Mouse (Mus musculus) embryonic facial prominence, embryonic 10.5 days (tissue): Measurements from ENCODE around the gene Wfdc6a. TPM values are rescaled to one million over a fixed set of nuclear protein-coding genes. Genes with fewer than 3 reads are reported as not detected.

Source experiments
- DNase-seq: peaks from one replicate; pipeline ENCODE4 v3.0.0-alpha.2; 2017; ENCODE audit warnings: low spot score
- H3K27ac ChIP-seq: fragments of 300-500 bp; sonication (generic); replicated peaks from 2 replicates; pipeline ENCODE4 v1.5.1; 2016; ENCODE audit warnings: mild to moderate bottlenecking
- H3K27me3 ChIP-seq: fragments of 300-500 bp; sonication (generic); replicated peaks from 2 replicates; pipeline ENCODE4 v1.6.1; 2016; ENCODE audit warnings: low read depth, mild to moderate bottlenecking; ENCODE audit not compliant: poor library complexity, severe bottlenecking
- H3K36me3 ChIP-seq: fragments of 300-500 bp; sonication (generic); replicated peaks from 2 replicates; pipeline ENCODE4 v1.6.1; 2016; ENCODE audit warnings: mild to moderate bottlenecking, moderate library complexity
- H3K4me1 ChIP-seq: fragments of 300-500 bp; sonication (generic); 2 replicates; pipeline ENCODE4 v1.6.1; 2016
- H3K4me3 ChIP-seq: fragments of 300-500 bp; sonication (generic); 2 replicates; pipeline ENCODE4 v1.5.1; 2016; ENCODE audit warnings: mild to moderate bottlenecking, moderate library complexity
- H3K9me3 ChIP-seq: fragments of 300-500 bp; sonication (generic); 2 replicates; pipeline ENCODE4 v1.6.1; 2016; ENCODE audit warnings: mild to moderate bottlenecking
- WGBS: fragments of 180-500 bp; shearing (Covaris S2); methylation state at CpG from one replicate; pipeline ENCODE4 v1.1.7; 2016; 5-methylcytosine and 5-hydroxymethylcytosine counted together
- polyA plus RNA-seq: library from polyadenylated mRNA; unstranded; fragments of >200 nt; fragmentation: Nextera tagmentation; extraction: Ambion mirVana; gene quantifications from 2 replicates; pipeline ENCODE4 v1.2.1, GENCODE M21; 2016

Gene Wfdc6a
- polyA plus RNA-seq, 1 experiment from 2014 or later: not detected

DNA sequence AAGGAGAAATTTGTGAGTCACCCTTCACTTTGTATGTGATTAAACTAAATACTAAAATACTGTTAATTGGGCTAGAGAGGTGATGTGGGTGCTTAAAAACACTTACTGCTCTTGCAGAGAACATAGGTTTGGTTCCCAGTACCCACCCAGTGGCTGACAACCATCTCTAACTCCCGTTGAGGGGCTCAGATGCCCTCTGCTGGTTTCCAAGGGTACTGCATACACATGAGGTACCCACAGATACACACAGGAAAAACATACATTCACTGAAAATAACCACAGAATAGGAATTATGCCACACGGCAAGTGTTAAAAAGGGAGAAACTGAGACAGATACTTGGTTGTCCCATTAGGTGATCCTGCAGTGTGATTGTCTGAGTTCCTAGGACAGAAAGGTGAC, 18.2 kb downstream of the Wfdc6a start:
- Histone ChIP-seq H3K27me3 (peaks cover 11% of the 10 kb centered on the region; the same call in 1 of the 2 replicates), H3K36me3 (peaks cover 16% of the 10 kb centered on the region), H3K27ac (no peak overlapping the region), H3K4me3 (no peak overlapping the region), H3K9me3 (no peaks in the 10 kb centered on the region), H3K4me1 (peaks cover 26% of the 10 kb centered on the region)
- no peak for DNase-seq
- 87% methylated on average over 2 of the region's 2 CpGs for WGBS

DNA sequence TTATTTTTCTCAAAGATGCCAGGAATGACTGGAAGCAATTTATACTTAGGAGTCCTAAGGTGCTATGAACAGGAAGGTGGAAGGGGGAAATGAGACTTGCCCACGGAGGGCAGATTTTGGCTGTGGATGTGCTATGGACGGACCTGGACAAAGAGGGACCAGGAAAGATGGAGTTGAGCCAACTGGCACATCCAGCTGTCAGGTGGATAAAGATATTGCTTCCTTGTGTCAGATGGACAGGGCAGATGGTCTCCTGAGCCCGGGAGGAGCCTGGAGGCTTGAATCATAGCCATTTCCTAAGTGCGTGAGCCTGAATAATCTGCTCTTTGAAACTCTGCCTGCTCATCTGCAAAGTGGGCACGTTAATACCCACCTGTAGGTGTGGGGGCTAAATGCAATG, 20.9 kb downstream of the Wfdc6a start:
- Histone ChIP-seq H3K4me3 (peak overlapping the region; percentile 68; the same call in 1 of the 2 replicates), H3K27ac (peak overlapping the region; percentile 93)
- WGBS: 80% methylated on average over 5 of the region's 5 CpGs

DNA sequence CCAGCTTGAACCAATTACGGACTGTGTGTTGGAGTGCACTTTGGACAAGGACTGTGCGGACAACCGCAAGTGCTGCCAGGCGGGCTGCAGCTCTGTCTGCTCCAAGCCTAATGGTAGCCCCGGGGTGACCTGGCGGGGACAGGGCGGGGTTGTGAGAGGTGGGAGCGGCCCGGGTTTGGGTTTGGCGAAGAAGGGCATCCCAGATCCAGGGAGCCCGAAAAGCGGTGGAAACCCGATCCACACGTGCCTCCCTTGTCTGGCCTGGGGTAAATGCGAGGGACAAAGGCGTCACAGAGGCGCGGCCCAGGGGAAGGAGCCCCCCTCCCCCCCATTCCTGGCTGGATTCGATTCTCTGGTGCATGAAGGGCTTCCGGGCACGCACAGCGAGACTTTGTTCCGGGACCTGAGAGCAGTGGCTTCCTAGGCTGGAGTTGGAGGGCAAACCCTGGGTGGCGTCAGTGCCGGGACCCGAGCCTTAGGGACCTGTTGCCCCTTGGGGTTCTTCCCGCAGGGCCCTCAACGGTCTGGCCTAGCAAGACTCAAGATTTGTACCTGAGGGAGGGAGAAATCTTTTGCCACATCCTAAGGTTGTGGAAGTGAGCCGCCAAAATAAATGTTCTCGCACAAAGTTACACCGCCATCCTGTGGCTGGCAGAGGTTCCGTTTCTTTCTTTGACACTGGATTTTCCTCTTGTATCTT, 21.8 kb downstream of the Wfdc6a start:
- Histone ChIP-seq H3K4me1 (peaks cover 30% of the 10 kb centered on the region), H3K9me3 (no peaks in the 10 kb centered on the region), H3K27me3 (peaks cover 21% of the 10 kb centered on the region; the same call in 1 of the 2 replicates), H3K27ac (peak overlapping the region; percentile 93), H3K4me3 (peak overlapping the region; percentile 68), H3K36me3 (peaks cover 16% of the 10 kb centered on the region)
- WGBS: under 1% methylated on average over 32 of the region's 32 CpGs
- peak; percentile 86 for DNase-seq

More for the DNA sequence above, 20.9 kb downstream of the Wfdc6a start:
- Histone ChIP-seq H3K36me3 (peaks cover 16% of the 10 kb centered on the region), H3K9me3 (no peaks in the 10 kb centered on the region), H3K27me3 (peaks cover 21% of the 10 kb centered on the region; the same call in 1 of the 2 replicates), H3K4me1 (peaks cover 26% of the 10 kb centered on the region)
- DNase-seq: no peak

GRCm38 (mm10) chr2:164562391-164563188, 22.7 kb downstream of the Wfdc6a start, which contains the start of gene Wfdc2:
TSS of gene Wfdc2 (plus strand) at chr2:164562413.
- peak within 1 kb of the TSS; percentile 93 for H3K27ac ChIP-seq
- H3K4me1 ChIP-seq: peaks cover 30% of the 10 kb centered on the region
- no peaks in the 10 kb centered on the region for H3K9me3 ChIP-seq
- peaks cover 26% of the 10 kb centered on the region; the same call in 1 of the 2 replicates for H3K27me3 ChIP-seq
- peak within 1 kb of the TSS; percentile 68 for H3K4me3 ChIP-seq
- peak; percentile 56 for DNase-seq
- 2% methylated on average over 24 of the region's 24 CpGs for whole genome bisulfite sequencing
- H3K36me3 ChIP-seq: peaks cover 16% of the 10 kb centered on the region

GRCm38 (mm10) chr2:164560106-164560505, 25.1 kb downstream of the Wfdc6a start:
- Histone ChIP-seq H3K27ac (no peak overlapping the region), H3K36me3 (no peaks in the 10 kb centered on the region), H3K4me1 (peaks cover 30% of the 10 kb centered on the region), H3K27me3 (peaks cover 26% of the 10 kb centered on the region; the same call in 1 of the 2 replicates), H3K4me3 (no peak overlapping the region), H3K9me3 (no peaks in the 10 kb centered on the region)
- 90% methylated on average over 8 of the region's 8 CpGs for WGBS
- DNase-seq: no peak

DNA sequence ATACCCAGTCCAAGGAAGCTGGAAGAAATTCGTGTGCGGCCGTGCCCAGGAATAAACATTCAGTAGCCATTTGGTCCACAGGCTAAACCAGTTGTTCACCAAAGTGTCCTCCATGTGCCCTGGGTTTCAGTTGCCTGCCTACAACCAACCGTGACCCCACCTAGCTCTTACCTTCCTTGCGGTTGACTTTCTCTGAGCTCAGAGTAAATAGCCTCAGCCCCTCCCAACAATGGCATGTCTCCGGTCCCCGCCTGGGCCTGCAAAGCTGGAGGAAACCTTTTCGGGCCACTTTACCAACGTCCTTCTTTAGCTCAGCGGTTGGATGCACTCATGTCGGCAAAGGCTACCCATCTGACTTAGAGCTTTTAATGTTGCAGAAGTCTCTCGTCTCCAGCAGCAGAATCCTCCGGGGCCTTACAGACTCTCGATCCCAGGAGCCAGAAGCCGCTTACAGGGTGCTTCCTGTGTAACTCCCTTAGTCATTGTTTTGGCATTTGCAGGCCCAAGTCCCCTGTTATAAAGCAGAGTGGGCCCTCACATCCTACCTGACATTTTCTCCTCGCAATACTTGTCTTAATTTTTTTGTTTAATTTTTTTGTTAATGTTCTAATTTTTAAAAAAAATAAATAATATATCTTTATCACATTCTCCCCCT, 26.1 kb downstream of the Wfdc6a start:
- WGBS: 42% methylated on average over 16 of the region's 16 CpGs
- H3K4me1 ChIP-seq: peaks cover 25% of the 10 kb centered on the region
- H3K4me3 ChIP-seq: no peak overlapping the region
- DNase-seq: peak; percentile 29
- H3K27me3 ChIP-seq: peaks cover 26% of the 10 kb centered on the region; the same call in 1 of the 2 replicates
- H3K36me3 ChIP-seq: no peaks in the 10 kb centered on the region
- H3K27ac ChIP-seq: no peak overlapping the region; the same call in 1 of the 2 replicates
- H3K9me3 ChIP-seq: no peaks in the 10 kb centered on the region

- 85% methylated on average over 8 of the region's 8 CpGs for whole genome bisulfite sequencing
- no peak for DNase-seq
- H3K27ac ChIP-seq: no peak overlapping the region; the same call in 1 of the 2 replicates
- H3K27me3 ChIP-seq: peaks cover 26% of the 10 kb centered on the region; the same call in 1 of the 2 replicates
- H3K9me3 ChIP-seq: no peaks in the 10 kb centered on the region
- no peak overlapping the region for H3K4me3 ChIP-seq
- H3K4me1 ChIP-seq: peaks cover 18% of the 10 kb centered on the region
- H3K36me3 ChIP-seq: no peaks in the 10 kb centered on the region
Observed at GRCm38 (mm10) chr2:164558426-164558825, 26.8 kb downstream of the Wfdc6a start.

DNA sequence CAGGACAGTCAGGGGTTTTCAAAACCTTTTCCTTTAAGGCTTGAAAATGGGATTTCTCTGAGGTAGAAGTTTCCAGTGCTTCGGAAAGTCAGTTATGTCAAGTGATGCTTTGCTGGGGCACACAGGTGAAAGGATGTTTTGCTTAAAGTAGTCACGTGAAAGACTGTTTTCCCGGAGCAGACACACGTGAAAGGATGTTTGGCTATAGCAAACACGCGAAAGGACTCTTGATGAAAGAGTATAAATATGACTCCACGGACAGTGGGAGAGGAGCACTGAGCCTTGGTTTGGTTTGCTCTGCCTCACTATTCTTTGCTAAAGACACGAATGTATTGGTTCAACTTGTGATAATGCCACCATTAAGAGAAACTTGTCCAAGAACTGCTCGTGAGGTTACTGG, 33.7 kb downstream of the Wfdc6a start:
- 87% methylated on average over 9 of the region's 9 CpGs for WGBS
- H3K4me3 ChIP-seq: no peak overlapping the region
- no peaks in the 10 kb centered on the region for H3K36me3 ChIP-seq
- H3K9me3 ChIP-seq: no peaks in the 10 kb centered on the region
- H3K4me1 ChIP-seq: peaks cover 17% of the 10 kb centered on the region
- DNase-seq: no peak
- H3K27me3 ChIP-seq: peaks cover 24% of the 10 kb centered on the region
- no peak overlapping the region for H3K27ac ChIP-seq

DNA sequence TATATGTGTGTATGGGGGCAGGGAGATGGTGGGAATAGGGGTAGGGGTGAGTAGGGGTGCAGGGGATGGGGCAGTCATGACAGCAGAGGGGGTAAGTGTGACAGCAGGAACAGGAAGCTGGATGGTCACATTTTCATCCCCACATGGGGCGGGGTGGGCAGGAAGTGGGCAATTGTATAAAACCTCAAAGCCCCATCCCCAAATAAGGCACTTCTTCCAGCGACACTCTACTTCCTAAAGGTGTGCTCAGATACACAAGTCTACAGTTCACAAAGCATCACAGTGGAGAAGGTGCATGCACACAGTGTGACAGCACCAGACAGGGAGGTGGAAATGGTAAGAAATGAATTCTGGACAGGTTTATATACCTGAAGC, 34.4 kb downstream of the Wfdc6a start:
- H3K4me1 ChIP-seq: peaks cover 17% of the 10 kb centered on the region
- H3K4me3 ChIP-seq: no peak overlapping the region
- DNase-seq: no peak
- 0 out of 2 replicates have a peak overlapping the region, but pooled peaks have one; percentile 30 for H3K27ac ChIP-seq
- 66% methylated on average over 2 of the region's 2 CpGs for WGBS
- H3K9me3 ChIP-seq: no peaks in the 10 kb centered on the region
- H3K36me3 ChIP-seq: no peaks in the 10 kb centered on the region
- peaks cover 24% of the 10 kb centered on the region for H3K27me3 ChIP-seq

GRCm38 (mm10) chr2:164549963-164550894, 35.0 kb downstream of the Wfdc6a start:
- Histone ChIP-seq H3K9me3 (no peaks in the 10 kb centered on the region), H3K36me3 (no peaks in the 10 kb centered on the region), H3K4me3 (peak overlapping the region; percentile 35; the same call in 1 of the 2 replicates), H3K27ac (peak overlapping the region; percentile 30; the same call in 1 of the 2 replicates), H3K27me3 (peaks cover 24% of the 10 kb centered on the region), H3K4me1 (peaks cover 20% of the 10 kb centered on the region)
- DNase-seq: no peak
- WGBS: 16% methylated on average over 10 of the region's 10 CpGs

DNA sequence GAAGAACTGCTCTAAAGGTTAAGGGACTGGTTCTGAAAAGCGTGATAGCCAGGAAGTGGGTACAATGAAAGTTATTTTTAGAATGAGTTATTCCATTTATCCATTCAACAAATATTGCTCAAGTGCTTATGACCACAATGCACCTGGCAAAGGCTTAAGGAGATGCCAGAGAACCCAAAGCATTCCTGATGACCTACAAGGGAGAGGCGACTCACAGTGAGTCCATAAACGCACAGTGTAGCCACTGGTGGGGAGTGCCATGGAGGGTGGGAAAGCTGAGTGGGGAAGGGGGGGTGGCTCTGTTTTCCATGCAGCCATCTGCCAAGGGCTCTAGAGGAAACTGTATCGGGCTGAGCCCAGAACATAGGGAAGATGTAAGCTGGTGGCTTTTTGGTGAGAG, 35.9 kb downstream of the Wfdc6a start:
- Histone ChIP-seq H3K27me3 (peaks cover 24% of the 10 kb centered on the region), H3K36me3 (no peaks in the 10 kb centered on the region), H3K4me3 (no peak overlapping the region), H3K4me1 (peaks cover 28% of the 10 kb centered on the region), H3K9me3 (no peaks in the 10 kb centered on the region), H3K27ac (no peak overlapping the region)
- 45% methylated on average over 4 of the region's 4 CpGs for WGBS
- DNase-seq: no peak
